Mouse (Mus musculus) myocyte (in vitro differentiated cells): ENCODE measurements around the gene Smox. TPM values are rescaled to one million over a fixed set of nuclear protein-coding genes. Genes with fewer than 3 reads are reported as not detected.

Source experiments
- H3K27me3 ChIP-seq: one replicate; pipeline ENCODE4 v1.6.1; 2011; ENCODE audit not compliant: control insufficient read depth, insufficient read depth, insufficient read length
- H3K36me3 ChIP-seq: one replicate; pipeline ENCODE4 v1.6.1; 2011; ENCODE audit not compliant: control insufficient read depth, insufficient read depth
- H3K4me2 ChIP-seq: one replicate; pipeline ENCODE4 v1.6.1; 2011; ENCODE audit warnings: low read depth, control low read depth
- H3K4me3 ChIP-seq: one replicate; pipeline ENCODE4 v1.5.1; 2011; ENCODE audit warnings: mild to moderate bottlenecking, control low read depth, moderate library complexity
- H3K79me2 ChIP-seq: one replicate; pipeline ENCODE4 v1.6.1; 2011; ENCODE audit not compliant: control insufficient read depth, insufficient read depth
- H3ac ChIP-seq: one replicate; pipeline ENCODE4 v1.6.1; 2011; ENCODE audit not compliant: control insufficient read depth, insufficient read length
- CEBPB ChIP-seq: IDR thresholded peaks from 2 replicates; pipeline ENCODE4 v1.6.1; 2011; ENCODE audit warnings: mild to moderate bottlenecking, moderate library complexity; ENCODE audit not compliant: poor library complexity, insufficient read depth, severe bottlenecking
- E2F4 ChIP-seq: IDR thresholded peaks from one replicate; pipeline ENCODE4 v1.6.1; 2011; ENCODE audit warnings: mild to moderate bottlenecking, control low read depth, moderate library complexity; ENCODE audit not compliant: insufficient read depth
- MAX ChIP-seq: IDR thresholded peaks from one replicate; pipeline ENCODE4 v1.6.1; 2011; ENCODE audit warnings: low read depth, mild to moderate bottlenecking, control low read depth
- MYOD1 ChIP-seq, 3 experiments: IDR thresholded peaks; one replicate each; pipeline ENCODE4 v1.6.1; 2011; ENCODE audit warnings: control low read depth in 2 of 3, low read depth in 2 of 3, mild to moderate bottlenecking in 2 of 3, moderate library complexity in 1 of 3; ENCODE audit not compliant: insufficient read length in 2 of 3, control insufficient read depth in 1 of 3
- MYOG ChIP-seq, 3 experiments: IDR thresholded peaks; one replicate each; pipeline ENCODE4 v1.6.1; 2011; ENCODE audit warnings: control low read depth in 2 of 3, low read depth in 2 of 3, mild to moderate bottlenecking in 2 of 3; ENCODE audit not compliant: insufficient read length in 2 of 3, control insufficient read depth in 1 of 3, insufficient read depth in 1 of 3
- POLR2A ChIP-seq: IDR thresholded peaks from one replicate; pipeline ENCODE4 v1.6.1; 2011; ENCODE audit warnings: low read depth, mild to moderate bottlenecking, control low read depth, moderate library complexity; ENCODE audit not compliant: insufficient read length
- POLR2AphosphoS2 ChIP-seq: IDR thresholded peaks from one replicate; pipeline ENCODE4 v1.6.1; 2011; ENCODE audit warnings: low read depth, control low read depth; ENCODE audit not compliant: insufficient read length
- REST ChIP-seq: IDR thresholded peaks from one replicate; pipeline ENCODE4 v1.6.1; 2011; ENCODE audit warnings: mild to moderate bottlenecking, control low read depth, moderate library complexity; ENCODE audit not compliant: insufficient read depth, insufficient read length
- SRF ChIP-seq: IDR thresholded peaks from one replicate; pipeline ENCODE4 v1.6.1; 2011; ENCODE audit warnings: low read depth; ENCODE audit not compliant: control insufficient read depth, insufficient read length
- TCF12 ChIP-seq: IDR thresholded peaks from one replicate; pipeline ENCODE4 v1.6.1; 2011; ENCODE audit warnings: mild to moderate bottlenecking, control low read depth; ENCODE audit not compliant: poor library complexity, insufficient read depth, severe bottlenecking
- TCF3 ChIP-seq: IDR thresholded peaks from one replicate; pipeline ENCODE4 v1.6.1; 2011; ENCODE audit warnings: low read depth, control low read depth; ENCODE audit not compliant: insufficient read length
- USF1 ChIP-seq: IDR thresholded peaks from one replicate; pipeline ENCODE4 v1.6.1; 2011; ENCODE audit warnings: low read depth, mild to moderate bottlenecking, control low read depth, moderate library complexity
- polyA plus RNA-seq: library from polyadenylated mRNA; unstranded; fragments of >200 nt; fragmentation: generic; extraction: Trizol; gene quantifications from one replicate; pipeline ENCODE4 v1.2.1, GENCODE M21; 2012; ENCODE audit warnings: missing spikeins

Smox gene
- 27.1 TPM for polyA plus RNA-seq

GRCm38 (mm10) chr2:131491196-131491595 lies at the start of gene Smox:
Gene Smox, plus strand, starts transcription at chr2:131491496.
- Histone ChIP-seq H3ac (peak within 1 kb of the TSS; percentile 24), H3K27me3 (no peaks in the 10 kb centered on the region), H3K79me2 (peaks cover 15% of the 10 kb centered on the region), H3K4me3 (peak within 1 kb of the TSS; percentile 34), H3K4me2 (peak within 1 kb of the TSS; percentile 96), H3K36me3 (no peaks in the 10 kb centered on the region)
- no peak for TF ChIP-seq MAX
- TF ChIP-seq TCF12 = no peak
- no peak for TF ChIP-seq CEBPB
- no peak for TF ChIP-seq USF1
- TF ChIP-seq REST = no peak
- TF ChIP-seq POLR2AphosphoS2 = no peak
- no peak for TF ChIP-seq SRF
- no peak for TF ChIP-seq E2F4
- TF ChIP-seq POLR2A = no peak
- no peak for TF ChIP-seq TCF3
- no peak for TF ChIP-seq MYOG (IDR thresholded peaks at IDR 0.05; ENCODE audit: control insufficient read depth in 1 of 3, insufficient read depth in 1 of 3, insufficient read length in 2 of 3, low read depth in 2 of 3)
- TF ChIP-seq MYOD1 (IDR thresholded peaks at IDR 0.05; ENCODE audit: control insufficient read depth in 1 of 3, insufficient read length in 2 of 3, low read depth in 2 of 3) = no peak

GRCm38 (mm10) chr2:131443084-131443890 lies 48.0 kb upstream of the Smox start:
- Histone ChIP-seq H3K79me2 (no peaks in the 10 kb centered on the region), H3K36me3 (no peaks in the 10 kb centered on the region), H3K27me3 (no peaks in the 10 kb centered on the region), H3K4me2 (no peak overlapping the region), H3K4me3 (no peak overlapping the region), H3ac (no peak overlapping the region)
- TF ChIP-seq CEBPB (no peak), REST (no peak), TCF12 (no peak), USF1 (no peak), POLR2A (no peak), SRF (no peak), MYOG (IDR thresholded peaks at IDR 0.05; ENCODE audit: control insufficient read depth in 1 of 3, insufficient read depth in 1 of 3, insufficient read length in 2 of 3, low read depth in 2 of 3) (no peak), POLR2AphosphoS2 (no peak), MAX (no peak), E2F4 (no peak), MYOD1 (IDR thresholded peaks at IDR 0.05; ENCODE audit: control insufficient read depth in 1 of 3, insufficient read length in 2 of 3, low read depth in 2 of 3) (no peak)

- Histone ChIP-seq H3ac (no peak overlapping the region), H3K4me2 (no peak overlapping the region), H3K79me2 (no peaks in the 10 kb centered on the region), H3K4me3 (no peak overlapping the region), H3K27me3 (no peaks in the 10 kb centered on the region), H3K36me3 (no peaks in the 10 kb centered on the region)
- TF ChIP-seq TCF3 = no peak
- no peak for TF ChIP-seq TCF12
- no peak for TF ChIP-seq REST
- TF ChIP-seq POLR2A = no peak
- no peak for TF ChIP-seq POLR2AphosphoS2
Measured at GRCm38 (mm10) chr2:131443891-131444190, 47.5 kb upstream of the Smox start.

- TF ChIP-seq TCF3 (no peak), POLR2A (no peak), CEBPB (no peak), USF1 (no peak), SRF (no peak), TCF12 (no peak), MYOD1 (IDR thresholded peaks at IDR 0.05; ENCODE audit: control insufficient read depth in 1 of 3, insufficient read length in 2 of 3, low read depth in 2 of 3) (peak in 1 of 3 experiments; percentile 10), MYOG (IDR thresholded peaks at IDR 0.05; ENCODE audit: control insufficient read depth in 1 of 3, insufficient read depth in 1 of 3, insufficient read length in 2 of 3, low read depth in 2 of 3) (no peak)
- Histone ChIP-seq H3K79me2 (no peaks in the 10 kb centered on the region), H3K4me2 (no peak overlapping the region), H3K36me3 (no peaks in the 10 kb centered on the region), H3ac (no peak overlapping the region), H3K27me3 (no peaks in the 10 kb centered on the region), H3K4me3 (no peak overlapping the region)
Measured at GRCm38 (mm10) chr2:131446416-131446982, 44.8 kb upstream of the Smox start.

GRCm38 (mm10) chr2:131447566-131448330 lies 43.5 kb upstream of the Smox start:
- H3ac ChIP-seq = no peak overlapping the region
- H3K27me3 ChIP-seq = no peaks in the 10 kb centered on the region
- TF ChIP-seq POLR2A (no peak), MYOD1 (IDR thresholded peaks at IDR 0.05; ENCODE audit: control insufficient read depth in 1 of 3, insufficient read length in 2 of 3, low read depth in 2 of 3) (peak in 1 of 3 experiments; percentile 81), MYOG (IDR thresholded peaks at IDR 0.05; ENCODE audit: control insufficient read depth in 1 of 3, insufficient read depth in 1 of 3, insufficient read length in 2 of 3, low read depth in 2 of 3) (peak in 2 of 3 experiments; percentile 65 to 67)
- no peak overlapping the region for H3K4me3 ChIP-seq
- no peaks in the 10 kb centered on the region for H3K36me3 ChIP-seq
- no peaks in the 10 kb centered on the region for H3K79me2 ChIP-seq
- no peak overlapping the region for H3K4me2 ChIP-seq
